32 mouse cellular contexts compared by ENCODE assay signal in the genomic region with DNA sequence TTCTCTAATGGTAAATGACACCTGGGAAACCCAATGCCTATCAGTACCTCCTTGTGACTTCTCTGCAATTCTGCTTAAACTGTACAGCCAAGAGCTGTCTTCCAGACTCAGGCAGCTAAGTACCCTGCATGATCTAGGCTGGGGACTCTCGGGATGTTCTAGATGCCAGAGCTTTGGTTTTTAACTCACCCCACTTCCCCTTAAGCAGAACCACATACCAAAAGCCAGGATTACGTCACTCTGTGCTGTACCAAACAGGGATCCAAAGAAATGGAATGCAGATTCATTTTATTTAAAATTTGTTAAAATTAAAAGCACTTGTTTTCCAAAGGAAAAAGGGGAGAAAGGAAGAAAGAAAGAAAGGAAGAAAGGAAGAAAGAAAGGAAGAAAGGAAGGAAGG. TPM values are rescaled to one million over a fixed set of nuclear protein-coding genes. Genes with fewer than 3 reads are reported as not detected.
DNase-seq lines count a peak whose midpoint lies in the region; ATAC-seq and TF ChIP-seq lines count a peak whose summit lies in the region.
"Had no signal": no experiment of that assay in that cellular context is flagged by ENCODE, and none has a peak within 500 bp of the region (broad histone marks: within the 10 kb centered on the region; RNA-seq: fewer than 3 reads in every experiment).

No protein-coding gene starts in this region.

- 63% methylated on average over 2 of the region's 2 CpGs for WGBS in heart, adult 2 months
- whole genome bisulfite sequencing in stomach, postnatal 0 days: 63% methylated on average over 2 of the region's 2 CpGs

- intact Hi-C loops in heart, adult 2 months (cut with DNase I): no loop called here

- H3K27ac ChIP-seq in heart, adult 2 months: no peak overlapping the region
- H3K27ac ChIP-seq in stomach, postnatal 0 days (replicated peaks): no peak overlapping the region
- H3K27ac ChIP-seq: embryonic facial prominence, embryonic 13.5 days; embryonic facial prominence, embryonic 15.5 days; forebrain, embryonic 10.5 days; forebrain, embryonic 12.5 days had no signal

- TF ChIP-seq CTCF in heart, adult 2 months (IDR thresholded peaks at IDR 0.05): no peak
- TF ChIP-seq CTCF in stomach, postnatal 0 days (IDR thresholded peaks at IDR 0.05; ENCODE audit: low read depth): no peak

- DNase-seq in heart, adult 11 months: peak; percentile 81
- no peak for DNase-seq in heart, adult 2 months
- peak; percentile 59 for DNase-seq in NIH3T3 (ENCODE audit: low read depth)
- DNase-seq in stomach, postnatal 0 days (ENCODE audit: low spot score): no peak
- DNase-seq in adrenal gland, adult 2 months: no peak
- no peak for DNase-seq in thymus, postnatal 25 days
- DNase-seq: adrenal gland, postnatal 10 days; adrenal gland, postnatal 25 days; cerebellum, adult 11 months; cerebellum, adult 18-20 months; cerebellum, adult 8-10 months; cerebellum, adult 9-11 months; cerebellum, postnatal 14 days; embryo, embryonic 11 days had no signal

- H3K4me1 ChIP-seq in heart, adult 2 months (ENCODE audit: control insufficient read depth, insufficient read depth, low read length): no peaks in the 10 kb centered on the region
- 0 out of 2 replicates have a peak, but pooled peaks cover 2% of the 10 kb centered on the region for H3K4me1 ChIP-seq in stomach, postnatal 0 days (replicated peaks; ENCODE audit: control insufficient read depth, insufficient read depth)

- no peak for TF ChIP-seq POLR2A in heart, adult 2 months (IDR thresholded peaks at IDR 0.05; ENCODE audit: insufficient read depth, low read depth, low read length)

- H3K4me3 ChIP-seq in heart, adult 2 months: no peak overlapping the region
- no peak overlapping the region for H3K4me3 ChIP-seq in stomach, postnatal 0 days (ENCODE audit: low read depth, low read length)
- H3K4me3 ChIP-seq: embryonic facial prominence, embryonic 13.5 days; embryonic facial prominence, embryonic 15.5 days; erythroblast, embryonic 14.5 days; forebrain, embryonic 10.5 days; forebrain, embryonic 12.5 days had no signal

- no peak overlapping the region for H3K4me2 ChIP-seq in stomach, postnatal 0 days (replicated peaks; ENCODE audit: low read depth)
- H3K4me2 ChIP-seq: embryonic facial prominence, embryonic 13.5 days; embryonic facial prominence, embryonic 15.5 days; forebrain, embryonic 12.5 days had no signal

- no peaks in the 10 kb centered on the region for H3K36me3 ChIP-seq in heart, adult 2 months (ENCODE audit: control insufficient read depth, insufficient read depth, low read length)
- no peaks in the 10 kb centered on the region for H3K36me3 ChIP-seq in stomach, postnatal 0 days (ENCODE audit: control insufficient read depth, insufficient read depth, low read length)
- H3K36me3 ChIP-seq: embryonic facial prominence, embryonic 13.5 days; embryonic facial prominence, embryonic 15.5 days; forebrain, embryonic 10.5 days; forebrain, embryonic 12.5 days had no signal

- no peaks in the 10 kb centered on the region for H3K79me2 ChIP-seq in heart, adult 2 months (replicated peaks; ENCODE audit: control insufficient read depth, insufficient read depth, low read length)

- no peak for TF ChIP-seq EP300 in heart, adult 2 months (IDR thresholded peaks at IDR 0.05; ENCODE audit: insufficient read depth, low read depth, low read length)
- TF ChIP-seq EP300 in stomach, postnatal 0 days (optimal IDR thresholded peaks at IDR 0.05): no peak

- ATAC-seq in granulocyte monocyte progenitor cell, adult 5-6 weeks (replicated peaks; ENCODE audit: poor library complexity, severe bottlenecking): peak; percentile 47
- ATAC-seq in stomach, postnatal 0 days (ENCODE audit: low FRiP score, low TSS enrichment): no peak
- ATAC-seq: activated CD4-positive, CD25-positive, alpha-beta regulatory T cell, adult 4 months; forebrain, embryonic 14.5 days; forebrain, embryonic 16.5 days; Patski had no signal

- no peaks in the 10 kb centered on the region for H3K27me3 ChIP-seq in heart, adult 2 months (ENCODE audit: control insufficient read depth, insufficient read depth, low read length)
- no peaks in the 10 kb centered on the region for H3K27me3 ChIP-seq in stomach, postnatal 0 days (ENCODE audit: control insufficient read depth, insufficient read depth, low read length)
- H3K27me3 ChIP-seq: forebrain, embryonic 12.5 days; Patski had no signal

- no peak overlapping the region for H3K9ac ChIP-seq in heart, adult 2 months (ENCODE audit: low read depth, low read length)
- no peak overlapping the region for H3K9ac ChIP-seq in stomach, postnatal 0 days (ENCODE audit: low read length)
- H3K9ac ChIP-seq: embryonic facial prominence, embryonic 13.5 days; embryonic facial prominence, embryonic 15.5 days; forebrain, embryonic 12.5 days had no signal

- H3K9me3 ChIP-seq in stomach, postnatal 0 days (ENCODE audit: control insufficient read depth, low read length): no peaks in the 10 kb centered on the region
- H3K9me3 ChIP-seq: embryonic facial prominence, embryonic 13.5 days; embryonic facial prominence, embryonic 15.5 days; forebrain, embryonic 10.5 days; forebrain, embryonic 12.5 days had no signal

RNA-seq across cellular contexts. Expression of gene Rgl1, which starts 4.4 kb away (rescaled TPM):
- 10 to 100 TPM; 28.4 to 33.2 TPM for total RNA-seq in heart, adult 2 months (2021)
- polyA plus RNA-seq in heart, adult 2 months (2012; rRNA removed): 14.9 and 22.7 TPM in 2 replicates
- total RNA-seq in granulocyte monocyte progenitor cell, adult 5-6 weeks (2014; fragmentation: Nextera tagmentation): 1.6 and 3.3 TPM in 2 replicates
- total RNA-seq in granulocyte monocyte progenitor cell, adult 5-6 weeks (2017): 0.46 and 2.1 TPM in 2 replicates
- 21.0 and 23.0 TPM in 2 replicates for polyA plus RNA-seq in stomach, postnatal 0 days (2015; fragmentation: Nextera tagmentation; extraction: Ambion mirVana)
- total RNA-seq in adrenal gland, adult 2 months (2021): 10 to 100 TPM; 17.9 to 38.3 TPM
- polyA plus RNA-seq in adrenal gland, adult 2 months (2012; rRNA removed): 4.3 and 4.4 TPM in 2 replicates

RNA-seq across cellular contexts. Expression of gene Arpc5, which starts 4.6 kb away (rescaled TPM):
- total RNA-seq in heart, adult 2 months (2021): 10 to 100 TPM; 26.4 to 27.7 TPM
- 23.6 and 32.9 TPM in 2 replicates for polyA plus RNA-seq in heart, adult 2 months (2012; rRNA removed)
- total RNA-seq in granulocyte monocyte progenitor cell, adult 5-6 weeks (2014; fragmentation: Nextera tagmentation): 175 and 199 TPM in 2 replicates
- 115 and 134 TPM in 2 replicates for total RNA-seq in granulocyte monocyte progenitor cell, adult 5-6 weeks (2017)
- polyA plus RNA-seq in stomach, postnatal 0 days (2015; fragmentation: Nextera tagmentation; extraction: Ambion mirVana): 350 and 355 TPM in 2 replicates
- total RNA-seq in adrenal gland, adult 2 months (2021): 100 to 1,000 TPM in 1 of 2 experiments, 10 to 100 TPM in 1; 89.9 to 103 TPM
- polyA plus RNA-seq in adrenal gland, adult 2 months (2012; rRNA removed): 11.6 and 12.3 TPM in 2 replicates

RNA-seq across cellular contexts. Expression of gene Apobec4, which starts 11.4 kb away (rescaled TPM):
- not detected for total RNA-seq in heart, adult 2 months (2021)
- polyA plus RNA-seq in heart, adult 2 months (2012; rRNA removed): not detected in 2 replicates
- total RNA-seq in granulocyte monocyte progenitor cell, adult 5-6 weeks (2014; fragmentation: Nextera tagmentation): not detected in 2 replicates
- total RNA-seq in granulocyte monocyte progenitor cell, adult 5-6 weeks (2017): not detected in 2 replicates
- polyA plus RNA-seq in stomach, postnatal 0 days (2015; fragmentation: Nextera tagmentation; extraction: Ambion mirVana): not detected in 2 replicates
- total RNA-seq in adrenal gland, adult 2 months (2021): not detected
- polyA plus RNA-seq in adrenal gland, adult 2 months (2012; rRNA removed): not detected in 2 replicates
- total RNA-seq: adrenal gland, adult 18-20 months; adrenal gland, postnatal 10 days; adrenal gland, postnatal 25 days; adrenal gland, postnatal 4 days; ES-E14; MEL had no signal
- polyA plus RNA-seq: activated CD4-positive, CD25-positive, alpha-beta regulatory T cell, adult 4 months; brain, embryonic 14.5 days; C2C12; embryonic facial prominence, embryonic 11.5 days; embryonic facial prominence, embryonic 13.5 days; erythroblast, embryonic 14.5 days; forebrain, embryonic 10.5 days; forebrain, embryonic 12.5 days; frontal cortex, adult 2 months; Patski had no signal

RNA-seq across cellular contexts. Expression of gene Ncf2, which starts 38.2 kb away (rescaled TPM):
- 1 to 10 TPM; 3.3 to 4.0 TPM for total RNA-seq in heart, adult 2 months (2021)
- 3.0 and 3.2 TPM in 2 replicates for polyA plus RNA-seq in heart, adult 2 months (2012; rRNA removed)
- total RNA-seq in granulocyte monocyte progenitor cell, adult 5-6 weeks (2014; fragmentation: Nextera tagmentation): 102 and 121 TPM in 2 replicates
- total RNA-seq in granulocyte monocyte progenitor cell, adult 5-6 weeks (2017): 118 and 136 TPM in 2 replicates
- 2.5 and 2.6 TPM in 2 replicates for polyA plus RNA-seq in stomach, postnatal 0 days (2015; fragmentation: Nextera tagmentation; extraction: Ambion mirVana)
- total RNA-seq in adrenal gland, adult 2 months (2021): 1 to 10 TPM; 4.8 to 4.9 TPM
- 1.6 and 1.7 TPM in 2 replicates for polyA plus RNA-seq in adrenal gland, adult 2 months (2012; rRNA removed)

Comparison
In these comparisons a context has a peak if more than half of its experiments do, and no peak if none do; other contexts are left out.
1. DNase-seq: peak in heart, adult 11 months (single experiment) and NIH3T3 (single experiment); none in heart, adult 2 months (0 of 2), stomach, postnatal 0 days (single experiment), adrenal gland, adult 2 months (single experiment) and thymus, postnatal 25 days (single experiment).
2. RNA of gene Rgl1, which starts 4.4 kb away (total RNA-seq): 17.9 to 38.3 TPM in adrenal gland, adult 2 months and 28.4 to 33.2 TPM in heart, adult 2 months; 0.46 to 3.3 TPM in granulocyte monocyte progenitor cell, adult 5-6 weeks; every median in the first group is over 4 times any median in the second.